Mouse (Mus musculus): Measurements from ENCODE around the gene Tshb. TPM values are rescaled to one million over a fixed set of nuclear protein-coding genes. Genes with fewer than 3 reads are reported as not detected.

Gene Tshb
- polyA plus RNA-seq (2016; fragmentation: Nextera tagmentation; extraction: Ambion mirVana) = 0.09 and 0.12 TPM in 2 replicates

- H3K4me3 ChIP-seq = no peak within 1 kb of the TSS
- no peaks in the 10 kb centered on the region for H3K4me1 ChIP-seq
- 79% methylated on average over 2 of the region's 2 CpGs for WGBS
- no peaks in the 10 kb centered on the region for H3K36me3 ChIP-seq
- H3K27ac ChIP-seq (replicated peaks) = no peak within 1 kb of the TSS
- DNase-seq (ENCODE audit: low spot score) = no peak
- H3K27me3 ChIP-seq (ENCODE audit: low read depth, poor library complexity, severe bottlenecking) = no peaks in the 10 kb centered on the region
- H3K9me3 ChIP-seq (replicated peaks) = no peaks in the 10 kb centered on the region
These were observed at the start of gene Tshb for GRCm38 (mm10) chr3:102782618-102783017. Tshb (minus strand) TSS chr3:102782718.

- DNase-seq (ENCODE audit: low spot score) = peak; percentile 68
- Histone ChIP-seq H3K4me1 (no peaks in the 10 kb centered on the region), H3K4me3 (no peak overlapping the region), H3K27ac (replicated peaks) (no peak overlapping the region), H3K27me3 (ENCODE audit: low read depth, poor library complexity, severe bottlenecking) (no peaks in the 10 kb centered on the region), H3K9me3 (replicated peaks) (0 out of 2 replicates have a peak, but pooled peaks cover 4% of the 10 kb centered on the region), H3K36me3 (no peaks in the 10 kb centered on the region)
- WGBS = 3% methylated on average over 3 of the region's 3 CpGs
These were observed 21.4 kb upstream of the Tshb start for GRCm38 (mm10) chr3:102803937-102804336.

GRCm38 (mm10) chr3:102787369-102787768, 4.9 kb upstream of the Tshb start:
- no peaks in the 10 kb centered on the region for H3K36me3 ChIP-seq
- no peaks in the 10 kb centered on the region for H3K27me3 ChIP-seq (ENCODE audit: low read depth, poor library complexity, severe bottlenecking)
- no peaks in the 10 kb centered on the region for H3K9me3 ChIP-seq (replicated peaks)
- no peak overlapping the region for H3K4me3 ChIP-seq
- DNase-seq (ENCODE audit: low spot score) = no peak
- 36% methylated on average over 4 of the region's 4 CpGs for WGBS
- no peaks in the 10 kb centered on the region for H3K4me1 ChIP-seq
- no peak overlapping the region for H3K27ac ChIP-seq (replicated peaks)

DNA sequence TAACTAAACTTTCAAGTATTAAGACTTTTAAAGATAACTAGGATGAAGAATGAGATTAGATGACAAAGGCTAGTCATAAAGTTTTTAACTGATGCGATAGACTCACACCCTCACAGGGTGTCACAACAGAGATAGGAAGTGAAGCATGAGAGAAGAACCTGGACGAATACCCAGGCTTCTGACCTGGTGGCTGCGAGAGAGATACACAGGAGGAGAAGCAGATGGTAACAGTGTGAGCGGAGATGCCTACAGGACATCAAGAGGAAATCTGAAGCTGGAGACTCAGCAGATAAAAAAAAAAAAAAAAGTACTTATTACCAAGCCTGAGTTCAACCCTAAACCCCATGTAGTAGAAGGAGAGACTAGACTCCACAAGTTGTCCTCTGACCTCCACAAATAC, 9.5 kb downstream of the Tshb start:
- Histone ChIP-seq H3K36me3 (0 out of 2 replicates have a peak, but pooled peaks cover 2% of the 10 kb centered on the region), H3K9me3 (replicated peaks) (no peaks in the 10 kb centered on the region), H3K4me3 (no peak overlapping the region), H3K27ac (replicated peaks) (no peak overlapping the region), H3K27me3 (ENCODE audit: low read depth, poor library complexity, severe bottlenecking) (no peaks in the 10 kb centered on the region), H3K4me1 (peaks cover 9% of the 10 kb centered on the region)
- 89% methylated on average over 4 of the region's 4 CpGs for WGBS
- DNase-seq (ENCODE audit: low spot score) = no peak

GRCm38 (mm10) chr3:102764850-102765249, 17.7 kb downstream of the Tshb start:
- no peaks in the 10 kb centered on the region for H3K9me3 ChIP-seq (replicated peaks)
- H3K4me3 ChIP-seq = no peak overlapping the region
- 90% methylated on average over 7 of the region's 7 CpGs for WGBS
- H3K27me3 ChIP-seq (ENCODE audit: low read depth, poor library complexity, severe bottlenecking) = no peaks in the 10 kb centered on the region
- peaks cover 15% of the 10 kb centered on the region for H3K4me1 ChIP-seq
- peaks cover 48% of the 10 kb centered on the region for H3K36me3 ChIP-seq
- DNase-seq (ENCODE audit: low spot score) = no peak
- no peak overlapping the region for H3K27ac ChIP-seq (replicated peaks)

DNA sequence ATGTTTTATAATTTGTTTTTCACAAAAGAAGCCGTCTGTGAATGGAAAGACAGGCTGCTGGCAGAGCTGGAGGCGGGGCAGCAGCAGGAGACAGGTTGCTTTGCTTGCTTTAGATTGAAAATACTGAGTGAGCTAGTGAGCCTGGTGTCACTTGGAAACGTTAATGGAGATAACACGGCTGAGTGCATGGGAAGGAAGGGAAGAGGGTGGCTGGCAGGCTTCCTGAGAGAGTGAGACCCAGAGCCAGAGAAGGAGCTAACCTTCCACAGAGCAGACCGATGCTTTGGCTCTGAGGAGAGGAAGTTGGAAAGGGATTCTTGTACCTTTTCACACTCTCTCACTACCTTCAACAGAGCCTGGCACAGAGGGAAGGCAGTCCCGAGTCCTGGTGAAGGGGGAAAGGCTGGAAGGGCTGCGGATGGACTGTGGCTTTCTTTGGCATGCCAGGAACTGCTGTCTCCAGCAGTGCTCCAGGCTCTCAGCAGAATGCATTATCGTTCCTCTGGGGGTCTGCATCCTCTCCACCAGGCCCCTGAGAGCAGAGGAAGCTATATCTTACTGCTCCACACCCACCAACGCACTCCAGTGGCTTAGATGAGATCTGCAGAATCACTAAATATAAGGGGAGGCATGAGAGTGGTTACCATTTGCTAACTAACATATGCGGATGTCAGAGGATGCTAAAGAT, 18.7 kb downstream of the Tshb start:
- Histone ChIP-seq H3K27me3 (ENCODE audit: low read depth, poor library complexity, severe bottlenecking) (no peaks in the 10 kb centered on the region), H3K4me1 (peaks cover 15% of the 10 kb centered on the region), H3K36me3 (peaks cover 57% of the 10 kb centered on the region), H3K9me3 (replicated peaks) (no peaks in the 10 kb centered on the region), H3K27ac (replicated peaks) (no peak overlapping the region; the same call in 1 of the 2 replicates), H3K4me3 (no peak overlapping the region)
- WGBS = 47% methylated on average over 10 of the region's 10 CpGs
- no peak for DNase-seq (ENCODE audit: low spot score)

GRCm38 (mm10) chr3:102762388-102762787, 20.1 kb downstream of the Tshb start:
- 60% methylated on average over 3 of the region's 3 CpGs for WGBS
- Histone ChIP-seq H3K4me3 (no peak overlapping the region), H3K36me3 (peaks cover 57% of the 10 kb centered on the region), H3K27me3 (ENCODE audit: low read depth, poor library complexity, severe bottlenecking) (no peaks in the 10 kb centered on the region), H3K4me1 (peaks cover 15% of the 10 kb centered on the region), H3K9me3 (replicated peaks) (no peaks in the 10 kb centered on the region), H3K27ac (replicated peaks) (no peak overlapping the region)
- DNase-seq (ENCODE audit: low spot score) = no peak

DNA sequence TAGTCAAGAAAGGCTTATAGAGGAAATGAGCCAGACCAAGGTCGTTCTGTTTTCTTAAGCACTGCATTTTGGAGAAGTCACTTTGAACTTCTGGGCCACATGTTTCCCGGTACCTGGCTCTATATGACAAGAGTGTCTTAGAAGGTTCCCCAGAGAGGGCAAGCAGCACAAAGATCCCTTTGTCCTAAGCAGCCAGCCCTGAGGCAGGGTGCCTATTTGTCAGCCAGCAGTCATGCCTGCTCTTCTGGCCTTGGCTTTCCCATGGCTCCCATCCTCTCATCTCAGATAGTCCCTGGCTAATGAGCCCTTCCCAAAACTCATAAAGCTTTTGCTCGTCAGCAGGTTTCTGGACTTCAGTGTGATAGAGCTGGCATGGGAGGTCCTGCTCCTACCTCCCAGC, 22.3 kb downstream of the Tshb start:
- Histone ChIP-seq H3K27ac (replicated peaks) (no peak overlapping the region), H3K4me1 (peaks cover 15% of the 10 kb centered on the region), H3K27me3 (ENCODE audit: low read depth, poor library complexity, severe bottlenecking) (no peaks in the 10 kb centered on the region), H3K4me3 (no peak overlapping the region), H3K9me3 (replicated peaks) (no peaks in the 10 kb centered on the region), H3K36me3 (peaks cover 35% of the 10 kb centered on the region)
- no peak for DNase-seq (ENCODE audit: low spot score)
- 86% methylated on average over 3 of the region's 3 CpGs for WGBS

- Histone ChIP-seq H3K27me3 (ENCODE audit: low read depth, poor library complexity, severe bottlenecking) (no peaks in the 10 kb centered on the region), H3K27ac (replicated peaks) (0 out of 2 replicates have a peak overlapping the region, but pooled peaks have one; percentile 33), H3K9me3 (replicated peaks) (no peaks in the 10 kb centered on the region), H3K4me3 (no peak overlapping the region), H3K36me3 (peaks cover 46% of the 10 kb centered on the region), H3K4me1 (peaks cover under 1% of the 10 kb centered on the region)
- no peak for DNase-seq (ENCODE audit: low spot score)
- 91% methylated on average over 6 of the region's 6 CpGs for WGBS
These were observed 25.5 kb downstream of the Tshb start for GRCm38 (mm10) chr3:102757019-102757418.

DNA sequence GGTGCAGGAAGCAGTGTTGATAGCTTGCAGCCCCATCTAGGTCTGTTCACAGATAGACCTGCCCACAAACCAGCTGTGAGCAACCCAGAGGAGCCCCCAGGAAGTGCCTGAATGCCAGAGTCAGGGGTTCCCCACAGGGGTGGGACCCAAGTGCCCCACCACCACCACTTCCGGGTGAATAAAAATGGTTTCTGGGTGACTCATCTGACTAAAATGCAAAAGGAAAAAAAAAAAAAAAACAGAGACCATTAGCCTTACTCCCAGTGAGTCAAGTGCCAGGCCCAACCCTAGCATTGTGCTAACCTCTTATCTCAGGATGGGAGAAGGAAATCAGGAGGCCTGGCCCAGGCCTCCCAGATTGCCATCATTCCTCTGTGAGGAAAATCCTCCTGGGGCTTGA, 26.7 kb downstream of the Tshb start:
- H3K9me3 ChIP-seq (replicated peaks) = no peaks in the 10 kb centered on the region
- DNase-seq (ENCODE audit: low spot score) = no peak
- no peaks in the 10 kb centered on the region for H3K4me1 ChIP-seq
- H3K27me3 ChIP-seq (ENCODE audit: low read depth, poor library complexity, severe bottlenecking) = no peaks in the 10 kb centered on the region
- 80% methylated on average over 1 of the region's 1 CpGs for WGBS
- no peak overlapping the region for H3K4me3 ChIP-seq
- H3K36me3 ChIP-seq = peaks cover 36% of the 10 kb centered on the region
- H3K27ac ChIP-seq (replicated peaks) = no peak overlapping the region

- Histone ChIP-seq H3K4me3 (no peak overlapping the region), H3K9me3 (replicated peaks) (no peaks in the 10 kb centered on the region), H3K4me1 (peaks cover 5% of the 10 kb centered on the region), H3K36me3 (peaks cover 26% of the 10 kb centered on the region), H3K27ac (replicated peaks) (no peak overlapping the region), H3K27me3 (ENCODE audit: low read depth, poor library complexity, severe bottlenecking) (no peaks in the 10 kb centered on the region)
- DNase-seq (ENCODE audit: low spot score) = no peak
- 88% methylated on average over 5 of the region's 5 CpGs for WGBS
These were observed 30.1 kb downstream of the Tshb start for GRCm38 (mm10) chr3:102752457-102752856.

- 89% methylated on average over 4 of the region's 4 CpGs for WGBS
- Histone ChIP-seq H3K4me3 (no peak overlapping the region), H3K27me3 (ENCODE audit: low read depth, poor library complexity, severe bottlenecking) (no peaks in the 10 kb centered on the region), H3K27ac (replicated peaks) (no peak overlapping the region), H3K36me3 (peaks cover 26% of the 10 kb centered on the region), H3K9me3 (replicated peaks) (no peaks in the 10 kb centered on the region), H3K4me1 (peaks cover 5% of the 10 kb centered on the region)
- DNase-seq (ENCODE audit: low spot score) = no peak
These were observed 30.5 kb downstream of the Tshb start for GRCm38 (mm10) chr3:102752053-102752452.

DNA sequence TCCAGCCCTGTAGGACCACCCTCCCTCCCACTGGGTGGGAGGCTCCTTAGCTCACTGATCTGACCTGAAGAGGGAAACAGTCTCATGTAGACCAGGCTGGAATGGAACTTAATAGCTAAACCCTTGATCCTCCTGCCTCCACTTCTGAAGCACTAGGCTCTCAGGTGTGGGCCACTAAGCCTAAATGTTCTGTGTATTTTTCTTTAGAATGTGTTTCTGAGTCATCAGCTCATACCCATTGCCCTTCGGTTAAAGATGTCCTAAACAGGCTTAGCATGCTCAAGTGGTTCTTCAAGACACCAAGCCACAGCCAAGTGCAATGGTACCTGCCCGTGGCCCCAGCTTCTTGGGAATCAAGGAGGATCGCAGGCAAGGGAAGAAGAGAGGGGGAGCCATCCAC, 31.0 kb downstream of the Tshb start:
- Histone ChIP-seq H3K4me1 (peaks cover 5% of the 10 kb centered on the region), H3K27me3 (ENCODE audit: low read depth, poor library complexity, severe bottlenecking) (no peaks in the 10 kb centered on the region), H3K9me3 (replicated peaks) (no peaks in the 10 kb centered on the region), H3K4me3 (no peak overlapping the region), H3K36me3 (peaks cover 26% of the 10 kb centered on the region), H3K27ac (replicated peaks) (no peak overlapping the region)
- WGBS = 96% methylated on average over 3 of the region's 3 CpGs
- DNase-seq (ENCODE audit: low spot score) = no peak

Measured in midbrain, embryonic 10.5 days (tissue).